Mouse (Mus musculus) neural tube, embryonic 11.5 days (tissue): ENCODE measurements at regions not wholly inside any gene's neighbourhood (a gene's known extent, or its start where the extent isn't known, plus 50 kb on each side); places are given as distances from the start of the nearest gene placed in this dataset.
A peak's percentile ranks its signal among the peaks of the same experiment; 100 is the strongest.

Experiments
- ATAC-seq: fragments of 200-750 bp; cut with Nextera tagmentation; 2 replicates; pipeline ENCODE4 v1.8.0; 2017; ENCODE audit warnings: moderate number of reproducible peaks, mild to moderate bottlenecking, moderate TSS enrichment, moderate library complexity; ENCODE audit not compliant: insufficient read depth, low FRiP score, low TSS enrichment
- DNase-seq: peaks from one replicate; pipeline ENCODE4 v3.0.0-alpha.2; 2015; ENCODE audit warnings: low spot score
- H3K27ac ChIP-seq: fragments of 300-500 bp; sonication (generic); 2 replicates; pipeline ENCODE4 v1.5.1; 2014; ENCODE audit warnings: low read depth, mild to moderate bottlenecking, low read length
- H3K27me3 ChIP-seq: fragments of 300-500 bp; sonication (generic); 2 replicates; pipeline ENCODE4 v1.6.1; 2014; ENCODE audit warnings: mild to moderate bottlenecking, low read length, mixed read lengths; ENCODE audit not compliant: control insufficient read depth, insufficient read depth
- H3K36me3 ChIP-seq: fragments of 300-500 bp; sonication (generic); 2 replicates; pipeline ENCODE4 v1.6.1; 2014; ENCODE audit warnings: mild to moderate bottlenecking, low read length, moderate library complexity, mixed read lengths; ENCODE audit not compliant: control insufficient read depth, insufficient read depth
- H3K4me1 ChIP-seq: fragments of 300-500 bp; sonication (generic); 2 replicates; pipeline ENCODE4 v1.6.1; 2014; ENCODE audit warnings: low read length, mixed read lengths; ENCODE audit not compliant: control insufficient read depth, insufficient read depth
- H3K4me2 ChIP-seq: fragments of 300-500 bp; sonication (generic); 2 replicates; pipeline ENCODE4 v1.6.1; 2014; ENCODE audit warnings: low read depth, mild to moderate bottlenecking, moderate library complexity
- H3K4me3 ChIP-seq: fragments of 300-500 bp; sonication (generic); 2 replicates; pipeline ENCODE4 v1.5.1; 2014; ENCODE audit warnings: low read depth, low read length
- H3K9ac ChIP-seq: fragments of 300-500 bp; sonication (generic); 2 replicates; pipeline ENCODE4 v1.6.1; 2014; ENCODE audit warnings: mild to moderate bottlenecking, low read length
- H3K9me3 ChIP-seq: fragments of 300-500 bp; sonication (generic); 2 replicates; pipeline ENCODE4 v1.6.1; 2016; ENCODE audit warnings: low read length; ENCODE audit not compliant: control insufficient read depth
- WGBS: fragments of 180-500 bp; shearing (Covaris S2); extraction: QIAGEN DNeasy Blood & Tissue Kit; methylation state at CpG from one replicate; pipeline ENCODE4 v1.1.7; 2014; 5-methylcytosine and 5-hydroxymethylcytosine counted together

- no peak overlapping the region for H3K9ac ChIP-seq
- no peak overlapping the region for H3K4me2 ChIP-seq
- H3K27me3 ChIP-seq, result no peaks in the 10 kb centered on the region
- DNase-seq (no peak), ATAC-seq (peak; percentile 57; the same call in 1 of the 2 replicates)
- H3K27ac ChIP-seq, result no peak overlapping the region
- no peaks in the 10 kb centered on the region for H3K9me3 ChIP-seq
- H3K4me3 ChIP-seq, result no peak overlapping the region
- H3K36me3 ChIP-seq, result no peaks in the 10 kb centered on the region
- WGBS, result 54% methylated on average over 6 of the region's 6 CpGs
- no peaks in the 10 kb centered on the region for H3K4me1 ChIP-seq
These were observed 125.4 kb downstream of the Dthd1 start for GRCm38 (mm10) chr5:62939050-62939449.
